In the genomic region with DNA sequence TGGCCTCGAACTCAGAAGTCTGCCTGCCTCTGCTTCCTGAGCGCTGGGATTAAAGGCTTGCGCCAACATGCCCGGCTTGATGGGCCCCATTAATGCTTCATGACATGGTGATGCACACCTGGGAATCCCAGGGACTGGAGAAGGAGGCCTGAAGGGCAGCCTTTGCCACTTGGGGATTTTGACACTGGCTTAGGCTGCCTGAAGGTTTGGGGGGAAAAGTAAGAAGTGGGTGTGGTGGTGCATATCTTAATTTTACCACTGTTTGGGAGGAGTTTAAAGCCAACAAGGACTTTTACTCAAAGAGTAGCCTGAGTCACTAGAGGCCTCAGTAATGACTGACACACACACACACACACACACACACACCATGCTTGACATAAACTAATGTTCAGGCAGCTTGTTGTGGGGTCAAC, we compare ENCODE assay signal across 13 mouse cellular contexts. TPM values are rescaled to one million over a fixed set of nuclear protein-coding genes. Genes with fewer than 3 reads are reported as not detected.
DNase-seq lines count a peak whose midpoint lies in the region; ATAC-seq and TF ChIP-seq lines count a peak whose summit lies in the region.
"Had no signal": no experiment of that assay in that cellular context is flagged by ENCODE, and none has a peak within 500 bp of the region (broad histone marks: within the 10 kb centered on the region; RNA-seq: fewer than 3 reads in every experiment).

No protein-coding gene starts in this region.

- no peak for TF ChIP-seq CTCF in E14TG2a.4 (conservative IDR thresholded peaks at IDR 0.05; ENCODE audit: low read length)

- H3K9ac ChIP-seq in kidney, embryonic 15.5 days: no peak overlapping the region
- H3K9ac ChIP-seq in liver, embryonic 16.5 days (ENCODE audit: low read depth, low read length): peak overlapping the region; percentile 40
- H3K9ac ChIP-seq: embryonic facial prominence, embryonic 12.5 days; limb, embryonic 12.5 days had no signal

- ATAC-seq in kidney, embryonic 15.5 days (replicated peaks; ENCODE audit: low FRiP score): no peak
- peak; percentile 33 for ATAC-seq in liver, embryonic 16.5 days (ENCODE audit: low read depth)
- ATAC-seq in activated CD4-positive, CD25-positive, alpha-beta regulatory T cell, adult 4 months: no peak

- no peak overlapping the region for H3K4me3 ChIP-seq in kidney, embryonic 15.5 days (replicated peaks)
- H3K4me3 ChIP-seq in E14TG2a.4 (replicated peaks; ENCODE audit: low read length): peak overlapping the region; percentile 93
- H3K4me3 ChIP-seq in erythroblast, embryonic 14.5 days (replicated peaks): peak overlapping the region; percentile 40
- H3K4me3 ChIP-seq in liver, embryonic 16.5 days (ENCODE audit: low read depth, low read length): no peak overlapping the region
- H3K4me3 ChIP-seq in embryonic facial prominence, embryonic 10.5 days: no peak overlapping the region
- H3K4me3 ChIP-seq: embryonic facial prominence, embryonic 12.5 days; limb, embryonic 12.5 days had no signal

- peaks cover 85% of the 10 kb centered on the region for H3K4me1 ChIP-seq in kidney, embryonic 15.5 days
- peaks cover 77% of the 10 kb centered on the region for H3K4me1 ChIP-seq in E14TG2a.4 (replicated peaks; ENCODE audit: low read depth, low read length)
- peaks cover 95% of the 10 kb centered on the region for H3K4me1 ChIP-seq in erythroblast, embryonic 14.5 days (ENCODE audit: control insufficient read depth)
- H3K4me1 ChIP-seq in liver, embryonic 16.5 days (ENCODE audit: control insufficient read depth, low read depth, low read length): peaks cover 78% of the 10 kb centered on the region
- H3K4me1 ChIP-seq in embryonic facial prominence, embryonic 10.5 days: peaks cover 87% of the 10 kb centered on the region

- H3K9me3 ChIP-seq in kidney, embryonic 15.5 days (replicated peaks): no peaks in the 10 kb centered on the region
- no peaks in the 10 kb centered on the region for H3K9me3 ChIP-seq in E14TG2a.4 (ENCODE audit: low read length)
- H3K9me3 ChIP-seq in erythroblast, embryonic 14.5 days (ENCODE audit: control insufficient read depth, low read length): no peaks in the 10 kb centered on the region
- no peaks in the 10 kb centered on the region for H3K9me3 ChIP-seq in liver, embryonic 16.5 days (replicated peaks; ENCODE audit: control insufficient read depth, low read length)
- no peaks in the 10 kb centered on the region for H3K9me3 ChIP-seq in embryonic facial prominence, embryonic 10.5 days
- H3K9me3 ChIP-seq: embryonic facial prominence, embryonic 12.5 days had no signal

- H3K27me3 ChIP-seq in kidney, embryonic 15.5 days: no peaks in the 10 kb centered on the region
- no peaks in the 10 kb centered on the region for H3K27me3 ChIP-seq in E14TG2a.4 (ENCODE audit: insufficient read depth, low read length)
- no peaks in the 10 kb centered on the region for H3K27me3 ChIP-seq in erythroblast, embryonic 14.5 days (ENCODE audit: control insufficient read depth)
- no peaks in the 10 kb centered on the region for H3K27me3 ChIP-seq in liver, embryonic 16.5 days (ENCODE audit: control insufficient read depth, insufficient read depth, low read depth, low read length)
- no peaks in the 10 kb centered on the region for H3K27me3 ChIP-seq in embryonic facial prominence, embryonic 10.5 days (replicated peaks; ENCODE audit: low read depth, poor library complexity, severe bottlenecking)
- H3K27me3 ChIP-seq: embryonic facial prominence, embryonic 12.5 days; limb, embryonic 12.5 days had no signal

- H3K36me3 ChIP-seq in kidney, embryonic 15.5 days: peaks cover 64% of the 10 kb centered on the region
- H3K36me3 ChIP-seq in E14TG2a.4 (ENCODE audit: insufficient read depth, low read length): peaks cover 84% of the 10 kb centered on the region
- H3K36me3 ChIP-seq in erythroblast, embryonic 14.5 days (ENCODE audit: control insufficient read depth): peaks cover 98% of the 10 kb centered on the region
- H3K36me3 ChIP-seq in liver, embryonic 16.5 days (ENCODE audit: control insufficient read depth, insufficient read depth): peaks cover 37% of the 10 kb centered on the region
- H3K36me3 ChIP-seq in embryonic facial prominence, embryonic 10.5 days (replicated peaks): peaks cover 89% of the 10 kb centered on the region

- WGBS in kidney, embryonic 15.5 days: 90% methylated on average over 4 of the region's 4 CpGs
- WGBS in liver, embryonic 16.5 days (ENCODE audit: insufficient replicate concordance): 72% methylated on average over 4 of the region's 4 CpGs
- WGBS in embryonic facial prominence, embryonic 10.5 days: 91% methylated on average over 4 of the region's 4 CpGs

- H3K27ac ChIP-seq in kidney, embryonic 15.5 days: peak overlapping the region; percentile 90
- peak overlapping the region; percentile 92 for H3K27ac ChIP-seq in liver, embryonic 16.5 days (ENCODE audit: low read length)
- no peak overlapping the region for H3K27ac ChIP-seq in embryonic facial prominence, embryonic 10.5 days (replicated peaks)
- H3K27ac ChIP-seq: embryonic facial prominence, embryonic 12.5 days; limb, embryonic 12.5 days had no signal

- DNase-seq in kidney, postnatal 36 days: no peak
- DNase-seq in urinary bladder, postnatal 10 days (ENCODE audit: low spot score): no peak
- DNase-seq in embryonic facial prominence, embryonic 10.5 days (ENCODE audit: low spot score): no peak
- DNase-seq: gastrocnemius, postnatal 14 days; right cerebral cortex, adult 18-20 months; thymus, postnatal 25 days had no signal

- no peak overlapping the region for H3K4me2 ChIP-seq in kidney, embryonic 15.5 days
- peak overlapping the region; percentile 22; the same call in 1 of the 2 replicates for H3K4me2 ChIP-seq in liver, embryonic 16.5 days (ENCODE audit: low read depth, low read length)
- H3K4me2 ChIP-seq: embryonic facial prominence, embryonic 12.5 days; limb, embryonic 12.5 days had no signal

RNA-seq across cellular contexts. Expression of a gene that starts 6.4 kb away (rescaled TPM):
- polyA plus RNA-seq in kidney, embryonic 15.5 days (2015; fragmentation: Nextera tagmentation; extraction: Ambion mirVana): 51.2 and 54.4 TPM in 2 replicates
- polyA plus RNA-seq in erythroblast, embryonic 14.5 days (2012): 31.1 and 36.9 TPM in 2 replicates
- 11.1 and 14.5 TPM in 2 replicates for polyA plus RNA-seq in liver, embryonic 16.5 days (2015; fragmentation: Nextera tagmentation; extraction: Ambion mirVana)
- polyA plus RNA-seq in embryonic facial prominence, embryonic 10.5 days (2016; fragmentation: Nextera tagmentation; extraction: Ambion mirVana): 49.5 and 50.0 TPM in 2 replicates
- 10 to 100 TPM; 62.9 to 76.7 TPM for polyA plus RNA-seq in activated CD4-positive, CD25-positive, alpha-beta regulatory T cell, adult 4 months (2017; shearing (Covaris generic))

RNA-seq across cellular contexts. Expression of a gene that starts 22.8 kb away (rescaled TPM):
- polyA plus RNA-seq in kidney, embryonic 15.5 days (2015; fragmentation: Nextera tagmentation; extraction: Ambion mirVana): 4.0 and 6.3 TPM in 2 replicates
- polyA plus RNA-seq in erythroblast, embryonic 14.5 days (2012): 0.22 TPM in 1 of 2 replicates, not detected in the other
- polyA plus RNA-seq in liver, embryonic 16.5 days (2015; fragmentation: Nextera tagmentation; extraction: Ambion mirVana): 0.74 and 0.83 TPM in 2 replicates
- polyA plus RNA-seq in embryonic facial prominence, embryonic 10.5 days (2016; fragmentation: Nextera tagmentation; extraction: Ambion mirVana): 1.00 and 1.6 TPM in 2 replicates
- polyA plus RNA-seq in activated CD4-positive, CD25-positive, alpha-beta regulatory T cell, adult 4 months (2017; shearing (Covaris generic)): 1 to 10 TPM; 3.2 to 3.5 TPM

RNA-seq across cellular contexts. Expression of a gene that starts 40.2 kb away (rescaled TPM):
- 71.1 and 73.2 TPM in 2 replicates for polyA plus RNA-seq in kidney, embryonic 15.5 days (2015; fragmentation: Nextera tagmentation; extraction: Ambion mirVana)
- 2.8 and 4.2 TPM in 2 replicates for polyA plus RNA-seq in erythroblast, embryonic 14.5 days (2012)
- 32.8 and 33.4 TPM in 2 replicates for polyA plus RNA-seq in liver, embryonic 16.5 days (2015; fragmentation: Nextera tagmentation; extraction: Ambion mirVana)
- polyA plus RNA-seq in embryonic facial prominence, embryonic 10.5 days (2016; fragmentation: Nextera tagmentation; extraction: Ambion mirVana): 79.1 and 79.7 TPM in 2 replicates
- polyA plus RNA-seq in activated CD4-positive, CD25-positive, alpha-beta regulatory T cell, adult 4 months (2017; shearing (Covaris generic)): 10 to 100 TPM; 67.7 to 82.4 TPM

Comparison
In these comparisons a context has a peak if more than half of its experiments do, and no peak if none do; other contexts are left out.
1. H3K4me3 ChIP-seq: peak in E14TG2a.4 (single experiment) and erythroblast, embryonic 14.5 days (single experiment); none in kidney, embryonic 15.5 days (single experiment), liver, embryonic 16.5 days (single experiment) and embryonic facial prominence, embryonic 10.5 days (single experiment).